Mouse (Mus musculus) heart, postnatal 36 days (tissue): ENCODE measurements around the gene Chtop. TPM values are rescaled to one million over a fixed set of nuclear protein-coding genes. Genes with fewer than 3 reads are reported as not detected.
A peak's percentile ranks its signal among the peaks of the same experiment; 100 is the strongest.

Source experiments
- DNase-seq, 2 experiments: peaks; one replicate each; pipeline ENCODE4 v3.0.0; 2021 to 2022
- intact Hi-C: fragments of 180-260 bp; cut with DNase I; formaldehyde crosslinking; loops from one replicate; pipeline ENCODE4 v1.15.1; 2025
- total RNA-seq, 2 experiments: library from RNA; stranded (reverse); gene quantifications; 2 replicates each; pipeline ENCODE4 v1.2.3; 2021

The Chtop gene
- total RNA-seq, 2 experiments from 2014 or later: 92.7 to 106 TPM

DNA sequence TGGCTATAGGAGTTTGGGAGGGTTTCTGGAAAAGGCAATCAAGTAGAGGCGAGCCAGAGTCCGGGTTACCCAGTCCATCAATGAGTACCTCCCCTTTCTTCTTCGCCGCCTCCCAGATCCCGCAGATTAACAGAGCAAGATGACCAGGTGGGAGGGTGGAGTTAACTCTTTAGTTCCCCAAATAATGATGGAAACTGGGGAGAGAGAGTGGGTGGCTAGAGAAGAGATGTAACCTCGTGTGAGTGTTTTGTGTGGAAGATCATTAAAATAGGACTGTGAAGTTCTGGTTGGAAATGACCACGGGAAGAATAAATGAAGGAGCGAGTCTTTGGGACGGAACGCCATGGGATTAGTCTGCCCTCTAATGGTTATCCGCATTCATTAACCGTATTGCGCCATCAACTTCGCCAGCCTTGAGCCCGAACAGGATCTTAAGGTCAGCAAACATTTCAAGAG, 43.0 kb downstream of the Chtop start:
- intact Hi-C loops: loop anchor here (1.0 to 5.0 kb wide), 2 partner anchors 54 to 199 kb away; partner anchors contain the start of gene Dennd4b

DNA sequence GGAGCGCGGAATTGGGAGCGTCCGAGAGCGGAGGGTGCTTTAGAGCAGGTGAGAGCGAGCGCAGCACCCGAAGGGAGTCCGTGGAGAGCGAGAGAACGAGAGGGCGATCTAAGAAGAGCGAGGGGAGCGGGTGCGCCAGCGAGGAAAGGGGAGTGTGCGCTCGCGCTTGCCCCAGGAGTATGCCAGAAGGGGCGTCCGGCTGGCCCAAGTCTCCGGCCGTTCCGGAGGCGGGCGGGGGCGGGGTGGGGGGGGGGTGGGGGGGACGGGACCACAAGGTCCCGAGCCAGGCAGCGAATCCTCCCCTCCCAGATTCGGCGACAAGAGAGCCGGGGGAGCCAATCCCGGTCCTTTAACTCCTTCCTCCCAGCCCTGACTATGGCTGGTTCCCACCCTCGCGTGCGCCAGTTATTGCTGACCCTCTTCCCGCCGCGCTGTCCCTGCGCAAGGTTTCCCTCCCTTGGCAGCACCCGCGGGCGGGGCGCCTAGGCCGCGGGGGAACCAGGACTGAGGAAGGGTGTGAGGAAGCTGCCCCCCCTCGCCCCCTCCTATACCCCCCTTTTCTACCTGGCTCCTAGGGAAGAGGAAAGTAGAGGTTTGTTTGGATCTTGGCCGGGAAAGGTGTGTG, 43.5 kb downstream of the Chtop start, which contains the start of gene Npr1:
Gene Npr1, minus strand, starts transcription at position 181 of the 625 bp plus-strand sequence.
- DNase-seq: peak; percentile 66 to 73
- intact Hi-C loops: loop anchor here (1.0 to 5.0 kb wide), 4 partner anchors 19 to 198 kb away; partner anchors contain the start of genes Dennd4b and Ints3

More for the DNA sequence above, 43.0 kb downstream of the Chtop start:
- DNase-seq: peak in 1 of 2 experiments; percentile 60

DNA sequence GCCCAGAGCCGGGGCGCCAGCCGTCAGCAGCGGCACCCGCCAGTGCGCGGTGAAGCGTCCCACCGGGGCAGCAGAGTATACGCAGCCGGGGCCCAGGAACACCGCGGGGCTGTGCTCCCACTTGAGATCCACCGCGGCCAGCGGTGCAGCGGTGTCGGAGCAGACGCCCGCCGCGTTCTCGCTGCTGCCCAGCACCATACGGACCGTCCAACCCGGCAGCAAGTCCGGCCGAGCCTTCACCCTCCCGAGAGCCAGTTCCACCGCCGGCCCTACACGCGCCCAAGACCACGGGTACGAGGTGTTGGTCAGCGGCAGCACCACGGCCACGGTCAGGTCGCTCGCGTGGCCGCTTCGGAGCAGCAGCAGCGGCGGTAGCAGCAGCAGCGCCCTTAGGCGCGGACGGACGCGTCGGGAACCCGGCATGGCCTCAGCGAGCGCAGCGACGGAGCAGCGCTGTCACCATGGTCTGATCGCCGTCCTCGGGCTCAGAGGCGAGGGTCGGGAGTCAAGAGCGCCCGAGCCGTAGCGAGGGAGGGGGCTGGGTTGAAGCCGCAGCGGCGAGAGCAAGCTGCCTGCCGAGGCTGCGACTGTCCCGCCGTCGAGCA, 44.1 kb downstream of the Chtop start:
- intact Hi-C loops: loop anchor here (1.0 to 5.0 kb wide), 3 partner anchors 19 to 198 kb away; partner anchors contain the start of genes Dennd4b and Ints3
- peak; percentile 36 to 66 for DNase-seq

DNA sequence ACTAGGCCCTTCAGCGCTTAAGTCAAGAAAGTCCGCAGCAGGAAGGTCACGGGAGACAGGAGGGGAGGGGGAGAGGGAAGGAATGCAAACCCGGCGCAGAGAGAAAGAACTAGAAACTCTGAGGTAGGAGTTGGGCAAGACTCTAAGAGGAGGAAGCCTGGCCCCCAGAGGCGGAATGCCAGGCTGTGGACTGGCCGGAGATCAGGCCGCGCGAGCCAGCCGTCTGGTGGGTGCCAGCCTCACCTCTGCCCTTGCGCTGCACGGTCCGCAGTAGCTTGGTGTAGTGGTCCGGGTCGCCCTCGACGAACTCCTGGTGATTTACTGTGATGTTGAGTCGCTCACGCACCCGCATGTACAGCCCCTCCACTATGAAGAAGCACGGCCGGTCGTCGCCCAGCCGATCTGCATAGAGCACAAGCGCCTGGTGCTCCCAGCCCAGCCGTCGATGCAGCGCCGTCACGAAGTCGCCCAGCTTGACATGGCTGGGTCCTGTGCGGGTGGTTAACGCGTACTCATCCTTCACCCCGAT, 44.7 kb downstream of the Chtop start:
- DNase-seq: peak; percentile 45 to 49
- intact Hi-C loops: loop anchor here (1.0 to 5.0 kb wide), 4 partner anchors 18 to 247 kb away; partner anchors contain the start of genes Dennd4b and Ints3

DNA sequence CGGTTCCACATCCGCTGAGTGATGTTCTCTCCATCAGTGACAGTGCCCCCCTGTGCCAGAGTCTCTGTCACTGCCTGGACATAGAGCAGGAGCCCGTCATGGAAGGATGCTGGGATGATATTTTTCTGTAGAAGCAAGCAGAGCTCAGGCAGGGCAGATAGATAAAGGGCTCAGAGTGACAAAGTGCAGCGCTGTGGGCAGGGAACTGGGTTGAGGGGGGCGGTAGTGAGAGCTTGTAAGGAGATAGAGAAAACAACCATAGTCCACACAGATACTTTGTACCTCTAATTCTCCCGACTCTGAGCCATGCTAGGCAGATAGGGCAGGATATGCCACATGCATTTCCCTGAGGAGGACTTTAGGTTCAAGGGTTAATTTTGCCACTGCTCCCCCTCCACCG, 46.7 kb downstream of the Chtop start:
- no peak for DNase-seq
- intact Hi-C loops: loop anchor here (5.0 kb wide), 1 partner anchor 245 kb away; no protein-coding TSS in a partner anchor

DNA sequence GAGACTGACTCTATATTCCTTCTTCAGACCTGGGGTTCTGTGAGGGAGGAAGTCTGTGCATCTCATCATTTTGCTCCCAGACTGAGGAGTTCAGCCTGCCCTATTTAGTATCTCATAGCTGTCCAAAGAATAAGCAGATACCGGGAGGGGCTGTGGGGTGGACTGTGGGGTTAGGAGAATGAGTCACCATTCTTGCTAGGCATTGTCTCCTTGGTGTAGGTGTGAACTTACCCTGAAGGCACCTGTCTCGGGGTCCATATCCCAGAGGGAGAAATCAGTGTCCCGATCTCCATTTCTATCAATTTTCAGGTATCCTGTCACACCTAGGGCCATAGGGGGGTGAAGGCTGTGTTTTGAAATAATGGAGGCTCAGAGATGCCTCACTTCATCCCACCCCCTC, 47.4 kb downstream of the Chtop start:
- intact Hi-C loops: loop anchor here (5.0 kb wide), 1 partner anchor 245 kb away; no protein-coding TSS in a partner anchor
- DNase-seq: no peak

DNA sequence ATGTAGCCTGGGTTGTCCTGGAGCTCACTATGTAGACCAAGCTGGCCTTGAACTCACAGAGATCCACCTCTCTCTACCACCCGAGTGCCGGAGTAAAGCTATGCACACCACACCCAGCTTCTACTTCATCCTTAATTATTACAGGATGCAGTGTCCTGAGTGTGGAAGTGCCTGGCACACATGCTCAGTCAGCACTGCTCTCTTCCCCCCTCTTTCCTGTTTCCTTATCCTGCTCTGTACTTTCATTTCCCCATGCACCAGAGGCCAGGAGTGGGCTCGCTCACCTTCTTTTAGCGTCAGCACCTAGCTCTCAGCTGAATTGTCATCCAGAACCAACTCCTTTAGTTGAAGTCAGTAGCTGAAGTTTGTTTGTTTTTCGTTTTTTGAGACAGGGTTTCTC, 49.0 kb downstream of the Chtop start:
- DNase-seq: no peak
- intact Hi-C loops: loop anchor here (5.0 kb wide), 1 partner anchor 243 kb away; no protein-coding TSS in a partner anchor

DNA sequence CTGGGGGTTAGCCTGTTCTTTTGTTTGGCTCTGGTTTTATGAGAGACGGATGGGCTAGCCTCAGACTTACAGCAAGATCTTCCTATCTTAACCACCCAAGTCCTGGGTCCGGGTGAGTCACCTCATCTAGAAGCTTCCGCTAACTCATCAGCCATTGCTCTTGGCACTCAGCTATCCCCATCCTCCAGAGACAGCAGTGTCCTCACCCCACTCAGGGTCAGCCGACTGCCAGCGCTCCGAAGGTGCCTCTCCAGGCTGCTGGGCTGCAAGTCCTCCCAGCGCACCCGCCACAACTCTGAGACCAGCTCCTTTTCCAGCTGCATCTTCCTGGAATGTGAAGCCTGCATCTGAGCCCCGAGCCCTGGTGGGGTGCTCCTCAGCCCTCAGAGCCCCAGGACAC, 49.6 kb downstream of the Chtop start:
- DNase-seq: no peak
- intact Hi-C loops: loop anchor here (5.0 kb wide), 1 partner anchor 242 kb away; no protein-coding TSS in a partner anchor

DNA sequence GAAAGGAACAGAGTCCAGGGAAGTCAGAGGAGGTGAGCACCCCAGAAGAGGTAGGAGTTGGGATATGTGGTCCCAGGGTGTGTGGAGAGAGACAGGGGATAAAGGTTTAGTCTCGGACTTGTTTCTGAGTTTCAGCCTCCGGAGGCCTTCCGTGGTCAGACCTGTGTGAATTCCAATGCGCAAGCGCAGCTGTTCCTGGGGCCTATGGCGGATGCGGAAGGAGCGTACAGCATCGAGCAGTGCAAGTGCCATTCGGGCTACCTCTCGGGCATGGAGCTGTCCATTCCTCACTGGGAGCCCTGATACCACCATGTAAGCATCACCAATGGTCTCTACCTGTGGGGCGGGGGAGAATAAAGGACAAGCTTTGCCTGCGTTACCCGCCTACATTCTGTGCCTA, 54.4 kb downstream of the Chtop start:
- no peak for DNase-seq
- intact Hi-C loops: no loop called here

DNA sequence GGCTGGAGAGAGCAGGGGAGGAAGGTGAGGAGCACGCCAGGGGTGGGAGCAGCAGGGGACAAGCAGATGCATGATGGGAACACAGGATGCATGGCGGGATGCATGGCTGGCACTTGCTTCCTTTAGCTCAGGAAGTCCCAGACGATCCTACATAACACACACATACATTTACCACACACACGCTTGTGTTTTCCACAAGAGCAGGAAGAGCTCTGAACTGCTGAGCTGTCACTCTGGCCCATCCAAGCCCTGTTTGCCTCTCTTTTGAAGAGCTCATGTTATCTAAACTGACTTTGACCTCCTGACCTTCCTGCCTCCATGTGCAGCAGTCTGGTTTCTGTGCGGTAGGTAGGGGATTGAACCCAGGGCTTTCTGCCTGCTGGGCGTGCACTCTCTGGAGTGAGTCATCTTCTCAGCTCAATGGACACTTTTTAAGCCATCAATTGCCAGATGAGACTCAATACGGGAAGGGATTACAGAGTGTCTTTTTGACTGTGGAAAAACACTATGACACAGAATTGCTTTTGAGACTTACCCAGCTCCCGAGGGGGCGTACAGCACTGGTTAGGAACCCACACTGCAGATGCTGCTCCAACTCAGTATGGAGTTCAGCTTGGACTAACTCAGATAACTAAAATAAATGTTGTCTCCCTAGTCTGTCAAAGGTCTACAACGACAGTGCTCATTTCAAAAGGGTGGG, 57.8 kb downstream of the Chtop start:
- DNase-seq: no peak
- intact Hi-C loops: no loop called here

DNA sequence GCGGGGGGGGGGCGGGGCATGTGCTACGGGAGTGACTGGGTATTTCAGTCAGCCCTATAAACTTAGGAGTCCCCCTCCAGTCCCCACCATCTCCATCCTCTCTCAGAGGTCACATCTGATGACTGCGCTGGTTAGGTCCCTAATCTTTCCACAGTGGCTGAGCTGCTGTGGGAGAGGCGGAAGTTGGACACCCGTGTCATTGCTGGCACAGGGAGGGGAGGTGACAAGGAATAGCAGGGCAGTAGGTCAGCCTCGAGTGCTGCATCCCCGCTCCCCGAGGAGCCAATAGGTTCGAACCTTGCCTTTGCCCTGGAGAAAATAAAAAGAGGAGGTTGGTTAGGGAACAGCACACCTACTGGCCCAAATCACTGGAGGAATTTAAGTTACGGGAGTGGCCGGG, 58.4 kb downstream of the Chtop start:
- no peak for DNase-seq
- intact Hi-C loops: no loop called here

Other genes starting within 250 kb of the Chtop start
- gene Dennd4b, start 244.3 kb downstream of the Chtop start, total RNA-seq: 10 to 100 TPM; 34.0 to 34.5 TPM
- gene Gatad2b, start 216.3 kb downstream of the Chtop start, total RNA-seq: 10 to 100 TPM; 50.1 to 50.7 TPM
- gene Slc27a3, start 119.6 kb downstream of the Chtop start, total RNA-seq: under 1 TPM; 0.54 to 1.00 TPM
- gene Ints3, start 75.9 kb downstream of the Chtop start, total RNA-seq: 10 to 100 TPM; 23.7 to 27.9 TPM
- 10 to 100 TPM; 19.9 to 21.3 TPM for gene Npr1, start 43.6 kb downstream of the Chtop start, total RNA-seq
- 10 to 100 TPM; 29.6 to 32.2 TPM for gene Ilf2, start 33.4 kb downstream of the Chtop start, total RNA-seq
- gene Snapin, start 18.5 kb downstream of the Chtop start, total RNA-seq: 10 to 100 TPM; 61.0 to 71.3 TPM
- 100 to 1,000 TPM; 897 to 921 TPM for gene S100a1, start 4.9 kb upstream of the Chtop start, total RNA-seq
- gene S100a13, start 4.9 kb upstream of the Chtop start, total RNA-seq: 10 to 100 TPM; 31.2 to 32.1 TPM
- under 1 TPM; 0.46 to 0.53 TPM for gene S100a14, start 17.4 kb upstream of the Chtop start, total RNA-seq
- 10 to 100 TPM; 64.0 to 66.5 TPM for gene S100a16, start 27.8 kb upstream of the Chtop start, total RNA-seq
- not detected for gene S100a3, start 51.1 kb upstream of the Chtop start, total RNA-seq
- not detected for gene S100a2, start 80.7 kb upstream of the Chtop start, total RNA-seq
- not detected for gene Gm42674, start 92.4 kb upstream of the Chtop start, total RNA-seq
- gene S100a4, start 94.3 kb upstream of the Chtop start, total RNA-seq: 10 to 100 TPM; 10.1 to 14.2 TPM
- not detected for gene S100a5, start 99.0 kb upstream of the Chtop start, total RNA-seq
- 10 to 100 TPM; 71.6 to 89.7 TPM for gene S100a6, start 103.4 kb upstream of the Chtop start, total RNA-seq
- under 1 TPM in 1 of 2 experiments, not detected in 1; 0.27 TPM for gene S100a7a, start 144.5 kb upstream of the Chtop start, total RNA-seq
- gene S100a8, start 159.5 kb upstream of the Chtop start, total RNA-seq: 1 to 10 TPM; 2.4 to 3.3 TPM
- gene S100a9, start 186.2 kb upstream of the Chtop start, total RNA-seq: 1 to 10 TPM; 3.1 to 4.4 TPM
- not detected for gene Pglyrp4, start 217.4 kb upstream of the Chtop start, total RNA-seq